Mouse (Mus musculus) adrenal gland, adult 2 months (tissue): ENCODE data around the gene Pik3cg. TPM values are rescaled to one million over a fixed set of nuclear protein-coding genes. Genes with fewer than 3 reads are reported as not detected.
A peak's percentile ranks its signal among the peaks of the same experiment; 100 is the strongest.
"Not testable (repeated sequence)": the region's sequence is repeated elsewhere in the genome, so short reads cannot be mapped to it uniquely, and the experiment has no call there.

Source experiments
- DNase-seq: peaks from one replicate; pipeline ENCODE4 v3.0.0; 2021
- long read RNA-seq: library from polyadenylated mRNA; stranded (forward); transcript quantifications from one replicate; pipeline ENCODE4 v2.0.0, GENCODE M21; 2021
- polyA plus RNA-seq: library from polyadenylated mRNA; depleted of rRNA; stranded (reverse); fragments of >200 nt; gene quantifications from 2 replicates; pipeline ENCODE4 v1.2.3, GENCODE M21; 2012; rRNA removed
- total RNA-seq, 2 experiments: library from RNA; stranded (reverse); gene quantifications; 2 replicates each; pipeline ENCODE4 v1.2.3; 2021

The Pik3cg gene
- total RNA-seq, result 1 to 10 TPM; 1.8 to 2.8 TPM
- polyA plus RNA-seq, result 0.73 and 0.75 TPM in 2 replicates
- long read RNA-seq, partial matches to known transcripts, result 0 of 1 reads
- long read RNA-seq, other reads (novel, unspliced or antisense), result 1 of 1 reads

DNA sequence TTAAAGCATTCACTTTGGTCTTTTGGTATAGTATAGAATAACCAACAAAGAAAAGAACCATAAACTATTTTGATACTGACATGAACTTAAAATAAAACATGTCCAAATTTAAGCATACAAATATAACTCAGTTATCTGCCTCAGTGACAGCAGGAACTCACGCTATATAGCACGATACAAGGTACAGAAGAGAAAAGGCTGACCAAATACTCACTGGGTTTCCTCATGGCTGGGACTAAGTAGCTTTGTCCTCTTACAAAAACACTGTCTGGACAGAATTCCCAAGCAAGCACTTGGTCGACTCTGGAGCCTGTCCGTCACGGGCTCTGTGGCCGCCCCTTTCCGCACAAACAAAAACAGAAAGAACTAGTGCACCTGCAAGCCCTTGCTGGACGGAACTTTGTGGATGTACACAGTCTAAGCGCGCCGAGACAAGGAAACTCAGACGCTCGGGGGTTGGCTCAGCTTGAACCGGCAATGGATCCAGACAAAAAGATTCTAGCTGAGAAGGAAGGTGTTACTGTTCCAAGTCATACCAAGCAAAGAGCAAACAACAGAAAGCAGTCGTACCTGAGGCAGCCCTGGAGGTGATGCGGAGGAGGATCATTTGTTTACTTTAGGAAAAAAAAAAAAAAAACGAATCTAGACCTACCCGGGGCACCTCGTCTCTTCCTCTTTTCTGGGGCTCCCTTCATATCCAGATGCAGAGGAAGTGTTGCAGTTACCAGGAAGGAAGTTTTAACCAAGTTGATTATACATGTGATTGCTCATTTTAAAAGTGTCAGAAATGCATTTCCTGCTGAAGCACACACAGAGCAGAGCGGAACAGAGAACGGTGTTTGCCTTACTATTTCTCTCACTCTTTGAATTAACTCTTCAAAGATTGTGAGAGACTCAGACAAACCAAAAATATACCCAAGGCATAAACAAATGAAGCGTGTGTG is at the start of gene Pik3cg:
Pik3cg (minus strand) TSS at position 712 of the 944 bp plus-strand sequence.
- no peak for DNase-seq

DNA sequence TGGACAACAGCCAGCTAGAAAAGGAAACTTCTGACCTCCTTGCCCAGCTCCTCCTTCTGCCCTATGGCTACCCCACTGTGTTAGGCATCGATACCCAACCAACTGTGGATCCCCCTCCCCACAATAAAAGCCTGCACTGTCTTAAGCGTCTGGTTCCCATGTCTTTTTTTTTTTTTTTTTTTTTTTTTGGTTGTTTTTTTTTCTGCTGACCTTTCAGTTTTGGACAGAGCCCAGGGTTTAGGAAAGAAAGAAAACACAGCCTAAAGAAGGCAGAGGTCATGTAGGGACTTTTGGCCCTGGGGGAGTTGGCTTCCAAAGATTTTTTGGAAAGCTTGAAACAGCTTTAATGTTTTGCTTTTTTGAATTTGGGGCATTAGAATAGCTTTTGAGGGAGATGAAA is 40.0 kb upstream of the Pik3cg start:
- no peak for DNase-seq

DNA sequence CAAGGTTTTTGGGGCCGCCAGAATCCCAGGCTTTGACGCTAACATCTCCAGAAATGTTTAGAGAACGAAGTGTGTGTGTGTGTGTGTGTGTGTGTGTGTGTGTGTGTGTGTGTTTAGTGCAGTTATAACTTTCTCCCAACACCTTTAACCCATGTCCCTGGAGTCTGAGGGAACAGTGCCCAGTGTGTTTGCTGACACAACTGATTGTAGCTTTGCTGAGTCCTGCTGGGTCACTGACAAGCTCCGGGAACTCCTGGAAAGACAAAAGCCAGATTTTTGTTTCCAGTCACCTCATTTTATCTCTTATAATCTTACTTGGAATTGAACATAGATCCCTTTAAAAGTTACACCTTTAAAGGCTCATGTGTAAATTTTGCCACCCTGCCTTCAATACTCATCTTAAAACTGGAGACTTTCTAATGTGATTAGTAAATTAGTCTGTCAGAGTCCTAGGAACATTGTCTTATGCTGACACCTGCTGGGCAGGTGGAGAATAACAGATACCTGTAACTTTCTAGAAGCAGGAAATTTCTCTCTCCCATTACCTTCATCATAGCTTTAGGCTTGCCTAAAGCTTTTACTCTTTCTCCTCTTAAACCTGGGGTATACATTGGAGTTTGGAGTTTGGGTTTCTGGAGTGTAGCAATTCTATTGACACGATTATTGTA is 37.2 kb upstream of the Pik3cg start:
- peak; percentile 32 for DNase-seq

DNA sequence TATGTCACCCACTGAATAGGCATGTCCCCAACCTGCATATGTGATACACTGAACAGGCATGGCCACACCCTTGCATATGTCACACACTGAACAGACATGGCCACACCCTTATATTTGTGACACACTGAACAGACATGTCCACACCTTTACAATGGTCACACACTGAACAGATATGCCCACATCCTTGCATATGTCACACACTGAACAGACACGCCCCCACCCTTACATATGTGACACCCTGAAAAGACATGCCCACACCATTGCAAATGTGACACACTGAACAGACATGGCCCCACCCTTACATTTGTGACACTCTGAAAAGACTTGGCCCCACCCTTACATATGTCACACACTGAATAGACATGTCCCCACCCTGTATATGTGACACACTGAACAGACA is 35.1 kb upstream of the Pik3cg start:
- DNase-seq, result no peak

DNA sequence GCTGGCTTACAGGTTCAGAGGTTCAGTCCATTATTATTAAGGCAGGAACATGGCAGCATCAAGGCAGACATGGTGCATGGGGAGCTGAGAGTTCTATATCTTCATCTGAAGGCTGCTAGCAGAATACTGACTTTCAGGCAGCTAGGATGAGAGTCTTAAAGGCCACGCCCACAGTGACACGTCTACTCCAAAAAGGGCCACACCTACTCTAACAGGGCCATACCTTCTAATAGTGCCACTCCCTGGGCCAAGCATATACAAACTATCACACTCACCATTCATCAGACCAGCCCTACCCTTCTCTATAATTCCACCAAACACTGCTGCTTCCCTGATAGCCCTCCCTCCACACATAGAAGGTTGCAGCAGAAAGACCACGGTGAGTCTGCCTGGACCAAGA is 30.7 kb upstream of the Pik3cg start:
- DNase-seq, result not testable (repeated sequence)

DNA sequence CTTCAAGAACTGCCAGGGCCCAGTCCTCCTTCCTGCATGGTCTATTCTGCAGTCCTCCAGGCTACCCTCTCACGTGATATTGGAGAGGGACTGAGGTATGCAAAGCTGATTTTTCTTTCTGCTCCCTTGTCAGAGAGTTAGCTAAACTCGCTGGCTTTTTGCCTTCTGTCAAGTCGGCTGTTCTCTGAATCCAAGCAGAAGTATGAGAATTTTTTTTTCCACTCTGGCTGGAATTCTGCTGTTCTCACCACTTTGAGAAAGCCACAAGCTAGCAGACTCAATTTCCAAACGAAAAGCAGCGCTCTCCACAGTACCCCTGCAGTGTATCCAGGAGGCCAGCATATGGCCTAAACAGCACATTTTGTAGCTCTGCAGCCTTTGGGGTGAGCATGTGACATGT is 30.0 kb upstream of the Pik3cg start:
- DNase-seq, result no peak

DNA sequence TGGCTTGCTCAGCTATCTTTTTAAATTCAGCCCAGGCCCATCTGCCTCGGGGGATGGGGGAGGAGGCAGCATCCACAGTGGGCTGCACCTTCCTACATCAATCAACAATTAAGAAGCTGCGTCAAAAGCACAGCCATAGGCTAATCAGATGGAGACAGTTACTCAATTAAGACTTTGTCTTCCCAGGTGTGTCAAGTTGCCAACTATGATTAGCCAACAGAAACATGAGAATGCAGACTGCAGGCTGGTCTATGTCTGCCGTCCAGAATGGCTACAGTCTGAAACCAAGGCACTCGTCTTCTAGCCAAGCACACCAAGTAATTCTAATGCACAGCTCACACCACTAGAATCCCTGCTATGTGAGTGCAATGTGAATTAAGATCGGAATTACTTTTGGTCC is 29.4 kb upstream of the Pik3cg start:
- DNase-seq, result no peak

DNA sequence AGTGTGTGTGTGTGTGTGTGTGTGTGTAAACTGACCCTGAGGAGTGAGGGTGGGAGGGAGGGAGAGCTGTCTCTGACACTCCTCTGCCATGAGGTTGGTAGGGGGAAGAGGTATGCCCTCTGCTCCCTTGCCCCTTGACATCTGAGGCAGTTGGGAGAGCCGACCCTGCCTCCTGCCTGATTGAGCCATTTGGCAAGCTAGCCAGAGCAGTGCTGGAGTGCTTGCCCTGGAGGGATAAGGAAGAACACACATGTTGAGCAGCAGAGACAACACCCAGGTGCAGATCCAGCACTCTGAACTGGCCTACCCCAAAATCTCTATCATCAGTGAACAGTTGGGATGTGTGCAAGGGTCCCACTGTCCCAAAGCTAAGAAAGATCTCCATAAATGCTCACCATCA is 28.7 kb upstream of the Pik3cg start:
- no peak for DNase-seq

DNA sequence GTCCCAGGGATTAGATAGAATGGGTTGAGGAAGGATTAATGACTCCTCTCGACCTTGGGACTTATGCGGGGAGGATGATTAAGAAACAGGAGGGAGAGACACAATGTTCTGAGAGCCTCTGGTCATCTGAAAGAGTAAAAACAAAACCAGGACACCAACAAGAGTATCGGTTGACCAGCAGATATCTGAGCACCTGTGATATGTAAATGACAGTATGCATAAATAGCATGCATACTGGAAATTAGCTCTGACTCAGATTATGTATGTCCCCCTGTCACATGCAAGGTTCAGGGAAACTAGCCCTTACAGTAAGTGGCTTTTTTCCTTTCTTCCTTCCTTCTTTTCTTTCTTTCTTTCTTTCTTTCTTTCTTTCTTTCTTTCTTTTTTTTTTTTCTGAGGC is 28.0 kb upstream of the Pik3cg start:
- DNase-seq, result no peak

DNA sequence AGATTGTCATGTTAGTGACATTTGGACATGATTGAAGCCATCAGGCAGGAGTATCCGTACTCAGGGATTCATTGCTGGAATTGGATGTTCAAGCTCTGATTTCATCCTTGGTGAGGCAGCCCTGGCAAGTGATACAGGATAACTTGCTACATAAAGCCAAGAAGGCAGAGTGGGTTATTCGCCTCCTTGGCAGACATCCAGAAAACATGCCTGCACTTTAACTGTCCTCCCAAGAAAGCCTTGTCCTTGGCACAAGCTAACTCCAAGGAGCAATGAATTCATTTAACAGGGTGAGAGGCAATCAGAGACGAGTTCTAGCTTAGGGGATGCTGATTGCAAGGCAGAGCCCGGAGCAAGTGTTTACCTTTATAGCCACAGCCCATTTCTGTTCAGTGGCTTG is 25.4 kb upstream of the Pik3cg start:
- DNase-seq, result no peak

DNA sequence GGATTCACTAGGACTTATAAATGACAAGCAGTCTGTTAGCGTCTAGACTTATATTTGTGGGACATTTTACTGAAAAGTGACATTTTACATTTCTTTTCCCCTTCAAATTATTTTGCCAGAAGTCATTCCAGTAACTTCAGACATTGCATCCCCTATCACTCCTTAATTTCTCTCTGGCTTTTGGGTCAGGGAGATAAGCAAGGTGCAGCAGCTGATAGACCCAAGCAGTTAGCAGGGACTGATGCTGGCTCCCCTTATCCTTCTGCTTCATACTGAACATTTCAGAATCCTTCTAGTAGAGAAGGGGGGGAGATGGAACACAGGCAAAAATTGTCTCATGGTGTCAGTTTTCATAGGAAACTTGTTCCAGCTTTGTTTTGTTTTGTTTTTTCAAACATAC is 22.9 kb upstream of the Pik3cg start:
- no peak for DNase-seq

DNA sequence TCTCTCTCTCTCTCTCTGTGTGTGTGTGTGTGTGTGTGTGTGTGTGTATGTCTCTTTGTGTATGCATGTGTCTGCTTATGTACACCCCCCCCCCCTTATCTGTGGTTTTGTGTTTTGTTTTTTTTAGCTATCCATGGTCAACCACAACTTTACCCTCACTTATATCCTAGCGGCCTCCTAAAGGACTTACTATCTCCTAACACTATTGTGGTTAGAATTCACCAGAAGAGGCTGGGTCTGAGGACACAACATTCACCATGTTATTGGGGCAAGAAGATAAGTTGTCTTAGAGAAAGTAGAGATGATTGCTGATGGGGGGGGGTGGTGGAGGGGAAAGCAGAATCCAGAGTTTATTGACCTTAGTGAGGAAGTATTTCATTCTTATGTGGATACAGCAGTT is 15.2 kb upstream of the Pik3cg start:
- no peak for DNase-seq

DNA sequence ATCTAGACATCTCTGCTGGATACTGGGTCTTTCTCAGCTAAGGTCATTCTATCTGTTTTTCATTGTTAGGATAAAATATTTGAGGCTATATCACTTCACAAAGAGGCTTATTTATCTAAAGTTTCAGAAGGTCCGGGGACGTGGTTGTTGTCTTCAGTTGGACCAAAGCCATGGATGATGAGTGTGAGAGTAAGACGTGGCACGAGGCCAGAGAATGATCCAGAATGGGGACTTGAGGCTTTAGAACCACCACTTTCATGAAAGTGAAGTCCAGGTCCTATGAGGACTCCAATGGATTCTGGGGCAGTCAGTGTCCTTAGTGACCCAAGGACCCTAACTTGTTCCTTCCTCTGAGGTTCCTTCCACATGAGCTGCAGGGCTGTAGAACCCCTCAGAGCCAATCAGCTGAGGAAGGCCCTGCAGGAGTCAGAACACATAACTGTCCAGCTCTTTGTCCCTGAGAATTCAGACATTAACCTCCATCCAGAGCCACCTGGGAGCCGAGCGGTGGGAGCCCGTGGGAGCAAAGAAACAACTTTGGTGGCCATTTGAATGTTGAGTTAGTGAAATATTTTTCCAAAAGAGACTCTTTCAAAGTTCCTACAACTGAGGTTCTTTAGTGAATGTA is 14.4 kb upstream of the Pik3cg start:
- DNase-seq, result no peak

DNA sequence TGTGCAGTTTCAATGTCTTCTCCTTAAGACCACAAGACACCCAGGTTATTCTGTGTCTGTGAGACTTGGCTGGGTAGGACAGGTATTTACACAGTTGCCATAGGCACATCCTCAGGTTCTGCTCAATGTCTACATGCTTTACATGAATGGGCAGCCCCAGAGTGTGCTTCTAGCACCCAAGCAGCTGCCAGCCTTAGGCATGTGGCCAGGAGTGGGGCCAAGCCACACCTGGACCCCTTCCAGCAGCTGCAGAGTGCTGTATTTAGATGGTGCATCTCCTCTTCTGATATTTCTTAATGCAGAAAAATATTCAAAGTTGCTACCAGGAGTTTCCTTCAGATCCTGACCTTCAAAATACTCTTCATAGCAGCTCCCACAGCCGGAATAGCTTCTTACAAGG is 11.9 kb upstream of the Pik3cg start:
- no peak for DNase-seq

DNA sequence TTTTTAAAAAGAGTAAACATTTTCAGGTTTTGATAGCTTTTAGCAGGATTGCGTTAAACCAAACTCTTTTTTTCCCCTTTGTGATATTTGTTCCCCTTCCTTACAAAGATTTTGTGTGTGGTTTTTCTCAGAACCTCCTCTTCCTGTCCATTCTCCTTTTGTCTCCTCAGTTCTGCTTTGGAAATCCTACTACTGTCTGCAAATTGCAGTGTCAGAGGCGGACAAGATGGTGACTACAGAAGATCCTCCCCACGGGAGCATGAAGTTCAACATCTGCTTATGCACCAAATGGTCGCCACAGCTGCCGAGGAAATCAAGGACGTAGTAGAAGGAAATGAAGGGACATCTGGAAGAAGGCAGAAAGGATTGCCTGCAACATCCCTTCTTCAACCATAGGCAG is 6.7 kb upstream of the Pik3cg start:
- no peak for DNase-seq

DNA sequence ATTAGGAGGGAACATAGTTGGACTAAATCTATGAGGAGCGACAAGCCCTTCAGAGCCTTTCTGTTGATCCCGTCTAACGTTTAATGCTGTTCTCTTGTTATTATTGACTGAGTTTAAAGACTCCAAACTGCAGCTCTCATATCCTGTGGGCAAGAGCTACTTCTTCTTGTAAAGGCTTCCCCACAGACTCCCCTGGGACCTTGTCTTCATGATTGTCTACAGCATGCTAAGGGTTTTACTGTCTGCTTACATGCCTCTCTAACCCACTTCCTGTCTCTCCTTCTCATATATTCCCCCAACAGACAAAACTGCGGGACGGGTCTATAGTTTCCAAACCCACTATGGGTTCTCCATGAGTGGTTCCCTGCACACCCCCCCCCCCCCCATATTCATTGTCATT is 4.2 kb upstream of the Pik3cg start:
- DNase-seq, result no peak

DNA sequence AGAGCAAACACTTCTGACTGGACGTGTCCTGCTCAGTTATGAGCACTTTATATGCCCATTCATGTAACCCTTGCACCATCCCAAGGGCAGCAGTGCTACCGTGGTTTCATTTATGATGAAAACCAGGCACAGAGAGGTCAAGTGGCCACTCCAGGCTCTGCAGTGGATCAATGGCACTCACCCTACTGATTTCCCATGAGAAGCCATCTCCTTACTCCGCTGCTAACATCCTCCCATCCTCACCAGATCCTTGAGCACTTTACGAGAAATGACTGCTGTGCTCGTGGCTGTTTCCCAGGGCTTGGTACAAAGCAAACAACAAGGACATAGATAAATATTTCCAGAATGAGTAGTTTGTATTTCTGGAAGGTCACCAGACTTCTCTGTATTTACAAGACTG is 3.7 kb upstream of the Pik3cg start:
- DNase-seq, result peak; percentile 33

DNA sequence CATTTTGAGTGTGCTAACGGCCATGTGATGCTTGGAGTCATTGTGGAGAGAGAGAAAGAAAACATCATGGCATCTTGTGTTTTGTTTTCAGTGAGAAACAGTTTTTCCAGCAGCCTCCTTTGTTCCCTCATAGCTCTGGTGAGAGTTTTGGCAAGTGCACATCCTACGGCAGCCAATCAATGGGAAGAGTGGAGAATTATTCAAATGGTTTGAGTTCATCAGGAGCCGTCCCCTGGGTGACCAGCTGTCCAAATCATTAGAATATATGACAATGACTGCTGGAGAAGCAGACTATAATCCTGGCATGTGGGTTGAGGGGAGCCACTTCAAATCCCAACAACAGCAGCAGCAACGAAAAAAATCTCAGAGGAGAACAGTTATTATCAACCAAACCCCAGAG is 2.8 kb upstream of the Pik3cg start:
- no peak for DNase-seq

DNA sequence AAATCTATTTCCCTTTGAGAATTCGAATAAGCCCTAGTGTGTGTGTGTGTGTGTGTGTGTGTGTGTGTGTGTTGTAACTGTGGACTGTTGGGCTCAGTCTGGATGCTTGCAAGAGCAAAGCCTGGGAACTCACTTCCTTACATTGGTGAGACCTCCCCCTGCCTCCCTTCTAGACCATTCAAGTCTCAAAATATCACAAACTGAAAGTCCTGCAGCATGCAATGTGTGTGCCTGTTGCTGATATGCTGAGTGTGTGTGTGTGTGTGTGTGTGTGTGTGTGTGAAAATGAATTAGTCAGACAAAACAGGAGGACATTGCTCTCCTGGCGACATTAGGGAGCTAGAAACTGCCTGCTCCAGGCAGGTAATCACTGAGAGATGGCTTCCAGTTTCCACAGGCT is 492 bp upstream of the Pik3cg start:
- DNase-seq, result no peak

DNA sequence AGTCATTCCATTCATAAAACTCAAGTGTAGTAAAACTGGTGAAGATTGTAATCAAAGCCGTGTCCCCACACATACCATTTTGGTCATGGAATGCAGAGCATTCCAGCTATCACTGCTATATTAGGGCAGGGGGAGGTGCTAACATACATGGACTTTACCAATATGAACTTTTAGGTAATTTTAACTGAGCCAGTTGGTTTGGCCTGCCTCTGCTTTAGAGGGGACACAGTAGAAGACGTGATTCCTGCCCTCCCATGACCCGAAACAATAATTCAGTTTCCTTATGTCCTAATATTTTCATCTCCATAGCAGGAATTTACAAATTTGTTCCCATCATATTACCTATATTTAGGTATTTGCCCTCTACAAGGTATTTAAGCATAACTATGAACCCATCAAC is 1.3 kb downstream of the Pik3cg start:
- no peak for DNase-seq

DNA sequence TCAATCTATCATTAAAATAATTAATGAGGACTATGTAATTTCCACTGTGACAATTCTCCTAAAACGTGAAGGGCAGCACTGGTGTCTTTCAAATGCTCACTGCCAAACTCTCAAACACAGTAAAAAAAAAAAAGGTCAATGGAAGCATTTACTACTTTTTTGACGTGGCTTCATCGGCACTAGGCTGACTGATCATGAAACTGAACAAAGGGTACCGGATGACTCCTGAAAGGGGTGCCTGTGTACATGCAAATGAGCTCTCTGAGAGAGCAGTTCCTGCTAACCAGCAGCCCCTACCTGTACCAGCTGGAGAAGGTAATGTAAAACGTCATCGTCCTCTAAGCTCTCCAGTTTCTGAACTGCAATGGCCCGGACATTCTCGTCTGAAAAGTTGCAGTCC is 4.8 kb downstream of the Pik3cg start:
- DNase-seq, result no peak

DNA sequence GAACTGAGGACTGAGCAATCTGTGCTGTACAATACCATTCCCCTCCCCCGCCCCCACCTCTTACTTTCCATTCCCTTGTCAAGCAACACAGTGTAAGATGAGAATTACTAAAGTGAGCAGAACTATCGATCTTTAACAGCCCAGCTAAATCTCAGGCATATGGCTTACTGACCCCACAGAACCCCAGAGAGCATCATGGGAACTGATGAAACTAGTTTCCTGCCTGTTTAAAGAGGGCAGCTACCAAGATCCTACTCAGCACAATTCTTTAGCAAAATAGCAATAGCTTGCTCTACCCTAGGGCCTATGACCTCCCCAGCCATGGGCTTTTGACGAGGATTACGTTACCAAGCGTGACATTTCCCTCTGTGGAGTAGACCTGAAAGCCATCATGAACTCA is 5.9 kb downstream of the Pik3cg start:
- DNase-seq, result no peak

DNA sequence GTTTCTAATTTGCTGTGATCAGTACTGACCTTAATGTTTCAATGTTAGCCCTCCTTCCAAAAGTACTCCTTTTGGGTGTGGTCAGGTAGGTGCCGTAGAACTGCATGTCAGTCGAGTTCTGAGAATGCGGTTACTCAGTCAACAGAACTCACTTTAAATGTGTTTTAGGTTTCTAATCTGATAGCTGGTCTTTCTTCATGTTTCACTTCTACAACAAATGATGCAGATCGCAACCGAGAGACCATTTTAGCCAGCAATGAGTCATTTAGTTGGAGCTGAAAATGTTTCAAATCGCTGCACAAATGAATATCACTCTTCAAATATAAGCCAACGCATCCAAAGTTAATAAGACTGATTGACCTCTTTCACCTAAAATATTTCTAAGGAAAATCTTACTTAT is 6.5 kb downstream of the Pik3cg start:
- DNase-seq, result no peak
